8 mouse cellular contexts compared by ENCODE assay signal in the genomic region with DNA sequence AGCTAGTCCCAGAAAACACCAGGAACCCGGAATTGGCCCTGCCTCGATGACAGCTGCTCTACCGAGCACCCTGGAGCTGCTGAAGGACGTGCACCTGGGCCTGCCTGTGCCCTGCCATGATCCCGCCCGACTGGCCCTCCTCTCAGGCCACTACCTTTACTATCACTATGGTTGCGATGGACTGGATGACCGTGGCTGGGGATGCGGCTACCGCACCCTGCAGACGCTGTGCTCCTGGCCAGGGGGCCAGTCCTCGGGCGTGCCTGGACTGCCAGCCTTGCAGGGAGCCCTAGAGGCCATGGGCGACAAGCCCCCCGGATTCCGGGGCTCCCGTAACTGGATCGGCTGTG. TPM values are rescaled to one million over a fixed set of nuclear protein-coding genes. Genes with fewer than 3 reads are reported as not detected.
A peak's percentile ranks its signal among the peaks of the same experiment; 100 is the strongest.
DNase-seq lines count a peak whose midpoint lies in the region; ATAC-seq and TF ChIP-seq lines count a peak whose summit lies in the region.

No protein-coding gene starts in this region.

- no peaks in the 10 kb centered on the region for H3K9me3 ChIP-seq in forebrain, embryonic 15.5 days
- no peaks in the 10 kb centered on the region for H3K9me3 ChIP-seq in liver, embryonic 15.5 days (replicated peaks)

- H3K9ac ChIP-seq in forebrain, embryonic 15.5 days (replicated peaks): peak overlapping the region; percentile 56
- peak overlapping the region; percentile 89 for H3K9ac ChIP-seq in liver, embryonic 15.5 days

- peak overlapping the region; percentile 92 for H3K4me3 ChIP-seq in gastrocnemius, adult 2 months
- peak overlapping the region; percentile 61 for H3K4me3 ChIP-seq in forebrain, embryonic 15.5 days
- peak overlapping the region; percentile 83 for H3K4me3 ChIP-seq in liver, embryonic 15.5 days (replicated peaks)

- 8% methylated on average over 18 of the region's 18 CpGs for WGBS in forebrain, embryonic 15.5 days
- 11% methylated on average over 18 of the region's 18 CpGs for WGBS in liver, embryonic 15.5 days (ENCODE audit: insufficient replicate concordance)

- peak overlapping the region; percentile 100 for H3K4me2 ChIP-seq in forebrain, embryonic 15.5 days (replicated peaks)
- peak overlapping the region; percentile 100 for H3K4me2 ChIP-seq in liver, embryonic 15.5 days

- H3K4me1 ChIP-seq in forebrain, embryonic 15.5 days: peaks cover 25% of the 10 kb centered on the region
- peaks cover 63% of the 10 kb centered on the region for H3K4me1 ChIP-seq in liver, embryonic 15.5 days (replicated peaks)

- peak overlapping the region; percentile 92 for H3K27ac ChIP-seq in gastrocnemius, adult 2 months
- H3K27ac ChIP-seq in forebrain, embryonic 15.5 days (replicated peaks): peak overlapping the region; percentile 89
- H3K27ac ChIP-seq in liver, embryonic 15.5 days (replicated peaks): peak overlapping the region; percentile 100

- no peak for TF ChIP-seq CTCF in gastrocnemius, adult 2 months (IDR thresholded peaks at IDR 0.05)

- H3K27me3 ChIP-seq in forebrain, embryonic 15.5 days: peaks cover 10% of the 10 kb centered on the region
- H3K27me3 ChIP-seq in liver, embryonic 15.5 days: peaks cover 12% of the 10 kb centered on the region

- intact Hi-C loops in gastrocnemius, adult 2 months (cut with DNase I): loop anchor here (5.0 kb wide), 1 partner anchor 88 kb away; no protein-coding TSS in a partner anchor

- H3K36me3 ChIP-seq in forebrain, embryonic 15.5 days: peaks cover 48% of the 10 kb centered on the region
- H3K36me3 ChIP-seq in liver, embryonic 15.5 days (replicated peaks): peaks cover 57% of the 10 kb centered on the region

- no peak for DNase-seq in gastrocnemius, adult 2 months
- DNase-seq in gastrocnemius, adult 8-10 months (ENCODE audit: low spot score in 2 of 2): no peak
- DNase-seq in right cerebral cortex, postnatal 25 days: no peak
- no peak for DNase-seq in adrenal gland, adult 2 months
- no peak for DNase-seq in cerebellum, adult 9-11 months

- peak; percentile 24 for ATAC-seq in CD4-positive, CD25-positive, alpha-beta regulatory T cell, adult 4 months
- ATAC-seq in forebrain, embryonic 15.5 days (replicated peaks): no peak
- peak; percentile 10 for ATAC-seq in liver, embryonic 15.5 days (ENCODE audit: insufficient read depth)

RNA-seq across cellular contexts. Expression of gene Ufsp1, which starts 0.3 kb away (rescaled TPM):
- total RNA-seq in gastrocnemius, adult 2 months (2021): 10 to 100 TPM; 14.2 to 15.1 TPM
- total RNA-seq in gastrocnemius, adult 8-10 months (2022): 10 to 100 TPM; 14.6 to 22.7 (median 19.1) TPM
- polyA plus RNA-seq in CD4-positive, CD25-positive, alpha-beta regulatory T cell, adult 4 months (2017; shearing (Covaris generic)): 1 to 10 TPM in 1 of 2 experiments, under 1 TPM in 1; 0.65 to 1.3 TPM
- polyA plus RNA-seq in forebrain, embryonic 15.5 days (2015; fragmentation: Nextera tagmentation; extraction: Ambion mirVana): 8.4 and 9.4 TPM in 2 replicates
- 7.4 and 9.6 TPM in 2 replicates for polyA plus RNA-seq in liver, embryonic 15.5 days (2015; fragmentation: Nextera tagmentation; extraction: Ambion mirVana)
- 10 to 100 TPM in 1 of 2 experiments, 1 to 10 TPM in 1; 9.6 to 15.3 TPM for total RNA-seq in adrenal gland, adult 2 months (2021)
- 29.8 and 37.9 TPM in 2 replicates for polyA plus RNA-seq in adrenal gland, adult 2 months (2012; rRNA removed)

RNA-seq across cellular contexts. Expression of gene Ache, which starts 7.4 kb away (rescaled TPM):
- total RNA-seq in gastrocnemius, adult 2 months (2021): 10 to 100 TPM; 13.7 to 17.9 TPM
- 10 to 100 TPM; 15.8 to 27.7 (median 20.1) TPM for total RNA-seq in gastrocnemius, adult 8-10 months (2022)
- polyA plus RNA-seq in CD4-positive, CD25-positive, alpha-beta regulatory T cell, adult 4 months (2017; shearing (Covaris generic)): under 1 TPM in 1 of 2 experiments, not detected in 1; 0.16 TPM
- 7.7 and 11.2 TPM in 2 replicates for polyA plus RNA-seq in forebrain, embryonic 15.5 days (2015; fragmentation: Nextera tagmentation; extraction: Ambion mirVana)
- 17.2 and 20.7 TPM in 2 replicates for polyA plus RNA-seq in liver, embryonic 15.5 days (2015; fragmentation: Nextera tagmentation; extraction: Ambion mirVana)
- 10 to 100 TPM in 1 of 2 experiments, 1 to 10 TPM in 1; 5.8 to 12.0 TPM for total RNA-seq in adrenal gland, adult 2 months (2021)
- polyA plus RNA-seq in adrenal gland, adult 2 months (2012; rRNA removed): 11.0 and 18.0 TPM in 2 replicates

RNA-seq across cellular contexts. Expression of gene Srrt, which starts 12.8 kb away (rescaled TPM):
- total RNA-seq in gastrocnemius, adult 2 months (2021): 10 to 100 TPM; 38.7 to 46.2 TPM
- total RNA-seq in gastrocnemius, adult 8-10 months (2022): 10 to 100 TPM; 30.0 to 37.2 (median 34.0) TPM
- polyA plus RNA-seq in CD4-positive, CD25-positive, alpha-beta regulatory T cell, adult 4 months (2017; shearing (Covaris generic)): 10 to 100 TPM; 60.2 to 63.7 TPM
- 118 and 129 TPM in 2 replicates for polyA plus RNA-seq in forebrain, embryonic 15.5 days (2015; fragmentation: Nextera tagmentation; extraction: Ambion mirVana)
- polyA plus RNA-seq in liver, embryonic 15.5 days (2015; fragmentation: Nextera tagmentation; extraction: Ambion mirVana): 68.0 and 76.9 TPM in 2 replicates
- 100 to 1,000 TPM; 135 to 172 TPM for total RNA-seq in adrenal gland, adult 2 months (2021)
- polyA plus RNA-seq in adrenal gland, adult 2 months (2012; rRNA removed): 138 and 150 TPM in 2 replicates

RNA-seq across cellular contexts. Expression of gene Trip6, which starts 19.5 kb away (rescaled TPM):
- 1 to 10 TPM; 2.1 to 3.1 TPM for total RNA-seq in gastrocnemius, adult 2 months (2021)
- 1 to 10 TPM; 1.4 to 3.9 (median 2.1) TPM for total RNA-seq in gastrocnemius, adult 8-10 months (2022)
- 1 to 10 TPM; 1.0 to 1.7 TPM for polyA plus RNA-seq in CD4-positive, CD25-positive, alpha-beta regulatory T cell, adult 4 months (2017; shearing (Covaris generic))
- polyA plus RNA-seq in forebrain, embryonic 15.5 days (2015; fragmentation: Nextera tagmentation; extraction: Ambion mirVana): 19.1 and 21.1 TPM in 2 replicates
- polyA plus RNA-seq in liver, embryonic 15.5 days (2015; fragmentation: Nextera tagmentation; extraction: Ambion mirVana): 8.2 and 11.2 TPM in 2 replicates
- total RNA-seq in adrenal gland, adult 2 months (2021): 10 to 100 TPM; 28.3 to 41.4 TPM
- polyA plus RNA-seq in adrenal gland, adult 2 months (2012; rRNA removed): 108 TPM in 2 replicates

RNA-seq across cellular contexts. Expression of gene Slc12a9, which starts 38.7 kb away (rescaled TPM):
- 1 to 10 TPM; 2.0 to 2.4 TPM for total RNA-seq in gastrocnemius, adult 2 months (2021)
- total RNA-seq in gastrocnemius, adult 8-10 months (2022): 1 to 10 TPM; 1.7 to 3.6 (median 1.9) TPM
- polyA plus RNA-seq in CD4-positive, CD25-positive, alpha-beta regulatory T cell, adult 4 months (2017; shearing (Covaris generic)): 10 to 100 TPM in 1 of 2 experiments, 1 to 10 TPM in 1; 9.2 to 16.7 TPM
- 20.1 and 23.1 TPM in 2 replicates for polyA plus RNA-seq in forebrain, embryonic 15.5 days (2015; fragmentation: Nextera tagmentation; extraction: Ambion mirVana)
- 3.2 and 3.8 TPM in 2 replicates for polyA plus RNA-seq in liver, embryonic 15.5 days (2015; fragmentation: Nextera tagmentation; extraction: Ambion mirVana)
- total RNA-seq in adrenal gland, adult 2 months (2021): 10 to 100 TPM in 1 of 2 experiments, 1 to 10 TPM in 1; 7.3 to 12.4 TPM
- 30.4 and 33.0 TPM in 2 replicates for polyA plus RNA-seq in adrenal gland, adult 2 months (2012; rRNA removed)
